Mouse (Mus musculus): Measurements from ENCODE around the gene Gpr85.
"Not testable (repeated sequence)": the region's sequence is repeated elsewhere in the genome, so short reads cannot be mapped to it uniquely, and the experiment has no call there.

Gpr85 gene

DNA sequence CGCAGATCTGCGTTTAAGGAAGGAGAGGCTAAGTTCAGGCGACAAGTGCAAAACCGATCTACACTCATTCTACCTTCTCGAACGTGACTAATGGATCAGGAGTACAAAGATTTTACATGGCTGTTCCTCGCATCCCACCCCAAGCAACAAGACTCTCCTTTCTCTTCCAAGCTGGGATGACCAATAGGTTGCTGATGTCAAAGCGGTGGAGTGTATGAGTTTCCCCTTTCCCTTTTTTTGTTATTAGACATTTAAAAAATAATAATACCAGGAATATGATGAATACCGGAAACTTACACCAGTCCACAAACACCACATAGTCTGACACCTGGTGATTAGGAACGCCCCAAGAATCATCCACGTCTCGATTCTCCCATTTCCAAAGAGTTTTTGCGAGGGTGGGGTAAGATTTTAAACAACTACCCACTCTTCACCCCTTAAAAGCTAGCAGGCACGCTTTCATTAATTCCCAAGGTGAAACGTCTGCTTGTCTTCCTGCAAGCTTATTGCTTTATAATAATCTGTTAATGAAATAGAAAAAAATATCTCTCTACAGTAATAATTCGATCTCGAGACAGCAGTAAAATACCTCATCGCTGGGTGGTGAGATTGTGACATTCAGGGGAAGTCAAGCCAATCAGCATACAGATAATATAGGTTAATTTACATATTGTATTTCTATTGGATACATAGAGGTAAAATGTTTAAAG, at the start of gene Gpr85:
Gene Gpr85, minus strand, starts transcription at position 598 of the 710 bp plus-strand sequence.
- in situ Hi-C loops (cut with MboI, MseI), result no loop called here

DNA sequence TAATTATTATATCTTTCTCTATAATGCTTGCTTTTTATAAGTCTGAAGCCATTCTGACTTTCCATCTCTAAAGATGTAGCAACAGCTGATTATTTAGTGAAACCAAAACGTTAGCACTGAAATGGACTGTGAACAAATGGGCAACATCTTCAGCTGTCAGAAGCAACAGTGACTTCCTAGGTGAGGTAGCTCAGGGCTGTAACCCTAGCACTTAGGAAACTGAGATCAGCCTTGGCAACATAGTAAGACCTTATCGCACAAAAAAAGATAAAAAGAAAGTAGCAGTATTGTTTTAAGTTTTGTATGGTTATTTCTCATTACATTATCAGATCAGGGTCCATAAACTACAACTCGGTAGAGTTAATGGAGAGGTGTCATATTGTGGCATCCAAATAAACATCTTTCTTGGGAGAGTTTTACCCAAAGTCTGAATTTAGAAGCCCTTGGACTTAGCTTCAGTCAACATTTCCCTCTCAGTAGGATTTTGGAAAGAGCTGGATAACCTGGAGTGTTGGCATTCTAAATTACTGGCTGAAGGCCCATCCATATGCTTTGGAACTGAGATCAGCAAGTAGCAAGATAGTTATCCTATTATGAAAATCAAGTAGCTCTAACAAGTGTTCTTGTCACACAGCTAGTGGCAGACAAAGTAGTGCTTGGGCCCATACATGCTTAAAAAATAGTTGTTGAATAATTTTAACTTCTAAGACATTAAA, 45.3 kb upstream of the Gpr85 start:
- in situ Hi-C loops (cut with MboI, MseI), result no loop called here

DNA sequence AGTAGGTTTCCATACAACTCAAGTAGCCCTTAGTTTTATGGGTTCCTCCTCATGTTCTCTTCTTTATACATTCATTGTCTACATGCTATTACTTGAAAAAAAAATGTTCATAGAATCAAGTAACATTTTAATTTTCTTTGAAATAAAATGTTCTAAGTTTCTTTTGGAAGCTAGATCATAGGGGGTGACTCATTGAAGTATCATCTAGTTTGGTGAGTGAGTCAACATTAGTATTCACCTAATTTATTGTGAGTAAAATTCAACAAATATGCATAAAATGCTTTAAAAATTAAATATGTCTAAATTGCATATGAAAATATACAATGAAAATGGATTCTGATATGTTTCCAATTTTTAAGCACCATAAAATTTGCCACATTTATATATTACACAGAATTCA, 43.2 kb upstream of the Gpr85 start:
- in situ Hi-C loops (cut with MboI, MseI), result no loop called here

DNA sequence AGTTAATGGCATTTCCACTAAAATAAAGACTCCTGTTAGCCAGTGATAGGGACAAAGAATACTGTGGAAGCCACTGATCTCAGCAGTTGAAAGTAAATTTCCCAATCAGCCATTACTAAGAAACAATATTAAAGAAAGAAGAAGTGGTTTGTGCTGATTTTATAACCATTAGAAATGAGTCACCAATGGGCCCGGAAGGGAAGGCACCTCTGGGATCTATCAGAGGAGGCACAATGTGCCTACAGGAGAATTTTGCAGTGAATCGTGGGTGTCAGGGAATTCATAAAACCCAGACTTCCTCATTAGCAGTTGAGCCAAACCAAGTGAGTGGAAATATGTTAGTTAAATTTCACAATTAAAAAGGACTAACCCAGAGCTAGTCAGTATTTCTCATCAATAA, 34.2 kb upstream of the Gpr85 start:
- in situ Hi-C loops (cut with MboI, MseI), result loop anchor here (25.0 kb wide), 2 partner anchors 287 to 812 kb away; partner anchors contain the start of gene Tmem106b

DNA sequence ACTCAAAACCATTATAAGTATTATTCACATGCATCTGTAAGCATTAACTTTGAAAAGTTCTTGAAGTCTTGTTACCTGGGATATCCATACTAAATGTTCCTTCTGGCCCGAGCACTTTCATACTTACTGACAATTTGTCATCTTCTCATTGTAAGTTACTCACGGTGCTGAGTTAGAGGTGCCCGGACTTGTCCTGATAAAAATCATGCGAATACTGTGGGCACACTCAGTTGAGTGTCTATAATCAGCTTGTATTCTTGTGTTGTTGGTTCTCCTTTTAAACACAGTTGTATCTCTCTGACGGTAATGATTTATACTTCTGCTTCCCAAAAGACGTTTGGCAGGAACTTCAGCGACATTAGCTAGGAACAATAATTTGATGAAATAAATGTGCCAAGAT, 32.3 kb upstream of the Gpr85 start:
- in situ Hi-C loops (cut with MboI, MseI), result loop anchor here (25.0 kb wide), 2 partner anchors 285 to 810 kb away; partner anchors contain the start of gene Tmem106b

DNA sequence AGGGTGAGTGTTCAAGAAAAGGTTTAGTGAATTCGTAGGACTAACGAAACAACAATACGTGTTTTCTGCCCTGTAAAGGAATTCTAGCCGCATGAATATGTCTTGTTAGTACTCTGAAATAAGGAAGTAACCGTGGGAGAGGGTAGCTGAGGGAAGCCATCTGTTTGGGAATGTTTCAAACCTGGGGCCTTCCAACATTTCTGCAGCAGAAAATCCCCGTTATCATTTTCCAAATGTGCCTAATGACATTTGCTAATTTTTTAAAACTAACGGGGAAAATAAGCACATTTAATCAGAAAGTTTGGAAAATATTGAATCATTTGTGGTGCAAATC, 31.9 kb upstream of the Gpr85 start:
- in situ Hi-C loops (cut with MboI, MseI), result loop anchor here (25.0 kb wide), 2 partner anchors 284 to 809 kb away; partner anchors contain the start of gene Tmem106b

DNA sequence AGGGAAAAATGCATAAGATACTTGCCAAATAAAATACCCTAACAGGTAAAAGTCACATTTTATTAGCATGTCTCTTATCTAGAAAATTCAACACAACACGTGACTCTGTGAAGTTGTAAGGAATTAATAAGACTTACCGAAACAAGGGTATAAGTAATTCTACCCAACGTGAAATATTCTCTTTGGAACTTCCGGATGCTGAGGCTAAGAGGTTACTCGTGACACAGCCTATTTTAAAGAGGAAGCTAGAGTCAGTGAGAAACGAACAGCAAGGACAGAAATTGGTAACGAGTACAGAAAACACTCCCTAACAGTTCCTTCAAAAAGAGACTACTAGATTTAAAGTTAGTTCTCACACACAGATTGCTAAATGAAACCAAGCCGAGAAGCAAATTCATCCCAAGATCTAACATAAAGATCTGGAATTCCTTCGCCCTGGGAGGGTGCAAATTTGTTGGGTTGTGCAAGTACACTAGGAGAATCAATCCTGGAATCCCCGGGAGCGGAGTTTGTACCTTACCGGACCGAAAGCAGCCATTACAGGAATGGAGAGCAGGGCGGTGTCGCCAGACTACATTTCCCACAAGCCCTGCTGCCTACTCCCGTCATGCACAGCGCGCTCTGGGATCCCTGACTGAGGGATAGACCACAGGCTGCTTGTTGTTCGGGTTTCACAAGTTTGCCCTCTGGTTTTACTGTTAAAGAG, 31.3 kb upstream of the Gpr85 start, which contains the start of gene 2610001J05Rik:
Gene 2610001J05Rik, minus strand, starts transcription at position 600 of the 706 bp plus-strand sequence.
- in situ Hi-C loops (cut with MboI, MseI), result loop anchor here (25.0 kb wide), 2 partner anchors 284 to 809 kb away; partner anchors contain the start of gene Tmem106b

DNA sequence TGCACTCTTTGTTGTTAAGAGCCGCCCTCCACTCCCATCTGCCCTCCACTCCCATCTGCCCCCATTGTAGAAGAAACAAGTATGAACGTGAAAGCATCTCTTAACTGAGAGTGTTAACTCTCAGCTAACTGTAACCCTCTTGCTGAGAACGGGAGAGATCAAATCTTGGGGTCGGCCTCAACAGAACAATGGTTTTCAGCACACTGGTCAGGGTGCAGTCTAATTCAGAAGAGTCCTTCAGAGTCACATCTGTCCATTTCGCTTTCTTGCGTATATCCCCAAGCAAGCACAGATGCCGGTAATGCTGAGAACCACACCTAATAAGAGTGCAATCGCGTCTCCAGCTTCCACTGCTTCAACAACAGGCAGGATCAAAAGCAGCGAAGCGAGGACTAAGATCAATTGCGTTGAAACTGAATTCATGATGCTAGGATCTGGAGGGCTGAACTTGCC, 30.6 kb upstream of the Gpr85 start:
- in situ Hi-C loops (cut with MboI, MseI), result loop anchor here (25.0 kb wide), 2 partner anchors 283 to 808 kb away; partner anchors contain the start of gene Tmem106b

DNA sequence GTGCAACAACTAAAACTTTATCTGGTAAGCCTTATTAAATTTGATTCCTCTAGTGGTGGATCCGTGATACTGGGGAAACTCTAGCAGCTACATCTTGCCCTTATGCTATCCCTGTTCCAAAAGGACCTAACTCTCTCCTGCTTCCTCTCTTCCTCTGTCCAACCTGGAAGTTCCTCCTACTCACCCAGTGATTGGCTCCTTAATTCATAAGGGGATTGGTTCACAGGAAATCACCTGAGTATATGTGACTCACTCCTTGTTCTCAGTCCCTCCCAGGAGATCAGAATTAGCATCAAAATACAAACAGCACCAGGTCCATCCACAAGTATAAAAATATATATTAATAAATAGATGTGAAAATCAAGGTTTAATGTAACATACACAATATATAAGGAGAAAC, 20.9 kb upstream of the Gpr85 start:
- in situ Hi-C loops (cut with MboI, MseI), result loop anchor here (25.0 kb wide), 2 partner anchors 273 to 798 kb away; partner anchors contain the start of gene Tmem106b

DNA sequence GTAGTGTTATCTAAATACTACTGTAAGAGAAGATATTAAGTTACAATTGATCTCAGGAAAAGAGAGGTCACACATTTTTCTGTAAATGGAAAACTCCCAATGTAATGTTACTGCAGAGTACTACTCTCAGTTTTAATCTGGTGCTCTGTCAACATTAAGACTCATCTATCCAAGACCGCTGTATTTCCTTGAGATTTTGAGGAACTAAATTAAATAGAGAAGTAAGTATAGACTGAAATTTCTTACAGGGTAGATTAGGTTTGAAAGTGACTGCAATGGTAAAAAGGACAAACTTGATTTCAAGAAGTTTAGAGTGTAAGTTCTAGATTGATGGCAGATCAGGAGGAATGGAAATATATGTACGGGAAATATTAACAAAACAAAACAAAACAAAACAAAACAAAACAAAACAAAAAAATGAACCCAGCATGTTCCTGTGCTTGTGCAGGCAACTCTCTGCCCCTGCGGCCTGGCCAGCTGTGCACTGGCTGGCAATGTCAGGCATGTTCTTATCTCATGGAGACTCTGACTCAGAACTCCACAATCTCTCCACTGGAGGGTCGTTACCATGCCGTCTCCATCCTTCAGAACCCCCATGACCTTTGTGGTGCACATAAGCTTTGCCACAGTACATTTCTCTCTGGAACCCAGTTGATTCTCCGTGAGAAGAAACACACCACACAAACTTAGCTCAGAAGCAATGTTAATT, 20.3 kb upstream of the Gpr85 start:
- in situ Hi-C loops (cut with MboI, MseI), result loop anchor here (25.0 kb wide), 2 partner anchors 273 to 798 kb away; partner anchors contain the start of gene Tmem106b

DNA sequence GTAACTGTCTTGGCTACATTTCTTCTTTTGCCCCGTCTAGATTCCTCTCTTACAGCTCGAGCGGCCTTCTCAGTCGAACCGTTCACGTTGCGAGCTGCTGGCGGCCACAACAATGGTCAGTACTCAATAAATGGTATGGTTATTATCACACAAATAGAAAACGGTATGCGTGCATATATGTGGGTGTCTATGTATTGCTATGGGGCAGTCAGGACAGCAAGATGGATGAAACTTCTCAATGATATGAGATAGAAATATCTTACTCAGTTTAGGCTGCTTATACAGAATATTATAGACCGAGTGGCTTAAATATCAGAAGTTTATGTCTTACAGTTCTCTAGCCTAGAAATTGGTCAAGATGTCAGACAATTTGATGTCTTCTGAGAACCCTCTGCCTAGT, 14.5 kb upstream of the Gpr85 start:
- in situ Hi-C loops (cut with MboI, MseI), result loop anchor here (25.0 kb wide), 2 partner anchors 267 to 792 kb away; partner anchors contain the start of gene Tmem106b

DNA sequence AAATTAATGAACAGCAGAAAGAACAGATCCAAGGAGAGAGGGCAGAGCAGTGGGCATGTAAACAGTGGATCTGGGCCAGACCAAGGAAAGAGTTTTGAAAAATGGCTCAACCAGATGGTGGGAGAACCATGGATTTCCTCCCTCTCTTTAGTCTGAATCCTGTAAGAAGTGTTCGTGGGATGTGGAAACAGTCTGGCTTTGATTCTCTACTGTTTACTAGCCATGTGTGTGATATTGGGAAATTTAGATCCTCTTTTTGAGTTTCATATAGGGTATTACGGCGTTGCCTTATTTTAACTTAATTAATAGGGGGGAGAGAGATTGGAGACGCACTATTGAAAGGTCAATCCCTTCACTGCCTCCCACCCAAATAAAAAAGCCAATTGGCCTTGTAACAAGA, 13.5 kb upstream of the Gpr85 start:
- in situ Hi-C loops (cut with MboI, MseI), result loop anchor here (25.0 kb wide), 2 partner anchors 266 to 791 kb away; partner anchors contain the start of gene Tmem106b

DNA sequence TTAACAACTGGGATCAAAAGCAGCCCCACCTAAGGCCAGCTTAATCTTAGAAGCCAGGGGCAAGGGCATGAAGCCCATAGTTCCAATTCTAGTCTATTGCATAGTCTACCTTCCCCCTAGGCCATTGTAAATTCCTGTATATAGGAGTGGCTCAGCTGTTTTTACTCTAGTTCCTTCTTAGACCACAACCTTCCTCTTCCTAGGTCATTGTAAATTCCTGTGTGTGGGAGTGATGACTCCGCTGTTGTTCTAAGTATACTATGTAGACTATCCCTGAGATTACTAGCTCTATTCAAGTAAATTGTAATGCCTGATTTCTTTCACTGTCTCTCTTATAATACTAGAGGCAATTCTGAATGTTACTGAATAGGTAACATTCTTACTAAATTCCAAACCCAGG, 6.3 kb upstream of the Gpr85 start:
- in situ Hi-C loops (cut with MboI, MseI), result not testable (repeated sequence)

DNA sequence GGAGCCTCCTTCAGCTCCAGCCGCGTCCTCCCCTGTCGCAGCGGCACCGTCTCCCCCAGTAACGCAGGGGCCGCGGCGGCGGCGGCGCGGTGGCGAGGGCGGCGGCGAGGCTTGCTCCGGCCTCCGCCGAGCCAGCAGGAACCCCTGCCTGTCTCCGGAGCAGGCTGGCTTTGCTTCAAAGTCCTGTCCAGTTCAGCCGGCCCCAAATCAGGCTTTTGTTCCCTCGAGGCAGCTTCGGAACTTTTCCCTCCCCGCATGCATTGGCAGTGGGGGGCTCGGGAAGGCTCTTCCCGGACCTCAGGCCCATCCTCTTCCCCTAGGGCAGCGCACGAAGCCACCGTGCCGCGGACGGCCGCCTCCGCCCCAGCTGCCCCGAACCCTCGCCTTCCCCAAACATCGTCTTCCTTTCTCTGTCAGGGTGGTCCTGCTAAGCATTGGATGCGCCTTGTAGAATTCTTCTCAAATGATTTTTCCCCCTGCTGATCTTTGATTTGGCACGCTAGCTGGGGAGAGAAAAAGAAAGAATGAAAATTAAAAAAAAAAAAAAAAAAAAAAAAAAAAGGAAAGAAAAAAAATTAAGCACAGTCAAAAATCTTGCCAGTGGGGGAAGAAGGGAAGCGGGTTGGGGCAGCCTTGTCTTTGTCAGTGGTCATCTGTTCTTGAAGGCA, 931 bp downstream of the Gpr85 start:
- in situ Hi-C loops (cut with MboI, MseI), result no loop called here

DNA sequence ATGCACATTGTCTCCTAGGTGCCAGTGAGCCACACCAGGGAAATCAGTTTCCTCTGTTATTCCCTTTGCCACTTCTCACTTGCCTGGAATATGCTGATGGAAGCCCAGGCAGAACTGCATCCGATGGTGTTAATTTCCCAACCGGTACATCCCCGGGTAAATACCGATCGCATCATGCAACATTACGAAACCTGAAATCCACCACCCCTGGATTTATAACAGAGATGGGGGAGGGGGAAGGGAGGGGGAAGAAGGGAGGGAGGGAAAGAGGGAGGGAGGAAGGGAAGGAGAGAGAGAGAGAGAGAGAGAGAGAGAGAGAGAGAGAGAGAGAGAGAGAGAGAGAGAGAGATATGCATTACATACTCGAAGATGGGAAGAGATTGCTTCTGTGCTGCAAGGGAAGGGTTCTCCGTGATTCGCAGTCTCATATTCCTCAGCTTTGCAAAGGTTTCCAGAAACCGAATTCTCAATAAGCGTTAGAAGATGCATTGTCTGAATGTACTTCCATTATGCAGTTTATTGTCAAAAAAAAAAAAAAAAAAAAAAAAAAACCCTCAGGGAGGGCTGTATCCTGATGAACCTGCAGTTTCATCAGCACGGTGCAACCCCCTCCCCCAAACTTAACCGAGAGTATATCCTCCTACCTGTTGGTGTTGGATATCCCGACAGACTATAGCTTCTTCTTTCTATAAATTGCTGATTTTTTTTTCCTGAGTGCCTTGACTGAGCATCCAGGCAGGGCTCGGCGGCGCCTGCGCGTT, 1.6 kb downstream of the Gpr85 start:
- in situ Hi-C loops (cut with MboI, MseI), result no loop called here

DNA sequence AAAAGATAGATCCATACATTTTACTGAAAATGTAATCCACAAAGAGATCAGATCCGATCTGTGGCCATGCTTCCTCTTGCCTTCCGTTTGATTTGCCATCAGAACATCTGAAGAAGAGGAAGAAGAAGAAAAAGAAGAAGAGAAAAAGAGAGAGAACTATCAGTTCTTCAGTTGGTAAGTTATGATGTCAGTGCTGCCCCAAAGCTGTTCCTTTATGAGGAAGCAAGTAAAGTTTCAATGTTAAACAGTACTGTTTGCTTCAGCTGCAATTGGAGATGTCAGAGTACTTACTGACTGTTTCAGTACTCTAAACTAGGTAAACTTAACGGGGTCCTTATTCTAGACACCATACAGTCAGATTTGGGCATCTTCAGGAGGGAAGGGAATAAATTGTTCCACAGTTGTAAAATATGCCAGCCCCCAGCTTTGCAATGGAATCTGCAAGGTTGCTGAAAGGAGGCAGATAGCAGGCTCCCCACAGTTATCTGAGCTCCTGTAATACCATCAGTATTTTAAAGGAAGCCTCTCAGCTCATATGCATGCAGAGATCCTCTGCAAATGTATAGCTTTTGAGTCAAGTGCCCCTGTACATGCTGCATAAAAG, 2.7 kb downstream of the Gpr85 start:
- in situ Hi-C loops (cut with MboI, MseI), result no loop called here

DNA sequence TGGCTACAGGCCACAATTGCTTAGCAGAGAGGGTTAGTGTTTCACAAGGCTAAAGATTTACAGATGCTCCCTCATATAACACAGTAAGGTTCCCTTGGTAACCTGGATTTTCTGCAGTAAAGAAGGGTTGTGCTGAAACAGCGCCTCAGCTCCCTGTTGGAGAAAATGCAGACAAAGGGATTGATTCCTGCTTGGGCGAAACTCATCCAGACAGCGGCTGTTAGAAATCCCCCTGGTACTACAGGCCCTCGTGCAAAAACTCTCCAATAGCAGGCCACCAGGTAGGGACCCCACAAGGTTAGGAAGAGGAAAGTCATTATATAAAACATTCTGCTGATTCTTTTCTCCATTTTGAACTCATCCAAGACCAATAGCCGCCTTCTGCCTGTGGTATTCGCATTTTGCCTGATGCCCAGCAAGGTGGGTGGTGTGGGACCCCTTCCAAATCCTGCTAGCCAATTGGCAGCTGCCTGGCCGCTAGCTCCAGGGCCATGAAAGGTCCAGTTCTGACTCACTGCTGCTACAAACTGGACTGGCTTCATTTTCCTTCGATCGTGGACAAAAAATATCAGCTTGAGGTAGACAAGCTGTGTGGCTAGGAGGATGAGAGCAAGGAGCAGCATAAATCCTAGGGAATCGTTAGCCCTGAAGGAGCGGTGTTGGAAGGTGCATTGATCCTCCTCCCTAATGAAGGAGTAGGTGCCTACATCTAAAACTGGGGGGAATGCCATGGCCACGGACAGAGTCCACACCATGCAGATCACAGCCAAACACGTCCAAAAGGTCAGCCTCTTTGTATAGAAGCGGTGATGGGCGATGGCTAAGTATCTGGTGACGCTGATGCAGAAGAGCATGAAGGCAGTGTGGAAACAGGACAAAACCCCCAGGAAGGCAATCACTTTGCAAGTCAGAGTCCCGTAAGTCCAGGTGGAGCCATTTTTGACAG, 3.7 kb downstream of the Gpr85 start:
- in situ Hi-C loops (cut with MboI, MseI), result no loop called here

DNA sequence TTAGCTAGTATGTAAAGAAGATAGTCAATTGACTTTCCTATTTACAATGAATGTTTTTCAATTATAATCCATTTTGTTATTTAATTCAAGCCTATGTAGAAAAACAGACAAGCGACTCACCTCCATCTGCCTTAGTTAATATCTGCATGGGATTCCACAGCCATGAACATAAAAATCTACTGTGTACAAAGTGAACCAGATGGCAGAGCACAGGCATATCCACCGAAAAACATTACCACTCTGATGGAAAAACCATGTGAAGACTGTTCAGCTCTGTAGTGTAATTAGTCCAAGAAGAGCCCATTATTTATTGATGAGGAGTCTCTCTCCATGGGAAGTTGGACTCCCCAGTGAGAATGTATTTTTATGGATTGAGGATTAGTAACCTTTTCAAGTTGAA, 7.0 kb downstream of the Gpr85 start:
- in situ Hi-C loops (cut with MboI, MseI), result no loop called here
